In genomic region chr3:49752766-49753165, GRCm38 (mm10) we compare ENCODE assay signal across 9 mouse cellular contexts. TPM values are rescaled to one million over a fixed set of nuclear protein-coding genes. Genes with fewer than 3 reads are reported as not detected.
DNase-seq lines count a peak whose midpoint lies in the region; ATAC-seq and TF ChIP-seq lines count a peak whose summit lies in the region.
"Had no signal": no experiment of that assay in that cellular context is flagged by ENCODE, and none has a peak within 500 bp of the region (broad histone marks: within the 10 kb centered on the region; RNA-seq: fewer than 3 reads in every experiment).

No protein-coding gene starts in this region.

- 72% methylated on average over 4 of the region's 4 CpGs for WGBS in heart, embryonic 12.5 days
- WGBS in forebrain, embryonic 15.5 days = 57% methylated on average over 4 of the region's 4 CpGs
- 48% methylated on average over 4 of the region's 4 CpGs for WGBS in limb, embryonic 14.5 days

- H3K4me1 ChIP-seq in heart, embryonic 12.5 days (replicated peaks) = peaks cover 8% of the 10 kb centered on the region
- peaks cover 40% of the 10 kb centered on the region for H3K4me1 ChIP-seq in forebrain, embryonic 15.5 days
- peaks cover 31% of the 10 kb centered on the region for H3K4me1 ChIP-seq in limb, embryonic 14.5 days (ENCODE audit: control insufficient read depth, insufficient read depth, low read length)

- H3K27ac ChIP-seq in heart, embryonic 12.5 days (ENCODE audit: poor library complexity, severe bottlenecking) = no peak overlapping the region
- H3K27ac ChIP-seq in forebrain, embryonic 15.5 days (replicated peaks) = 0 out of 2 replicates have a peak overlapping the region, but pooled peaks have one; percentile 7
- peak overlapping the region; percentile 70; the same call in 1 of the 2 replicates for H3K27ac ChIP-seq in limb, embryonic 14.5 days (replicated peaks; ENCODE audit: low read depth, low read length)
- H3K27ac ChIP-seq: macrophage had no signal

- H3K36me3 ChIP-seq in heart, embryonic 12.5 days = peaks cover 54% of the 10 kb centered on the region
- H3K36me3 ChIP-seq in forebrain, embryonic 15.5 days = peaks cover 12% of the 10 kb centered on the region; the same call in 1 of the 2 replicates
- H3K36me3 ChIP-seq in limb, embryonic 14.5 days (ENCODE audit: control insufficient read depth, insufficient read depth, low read length) = peaks cover 67% of the 10 kb centered on the region

- no peak overlapping the region for H3K4me3 ChIP-seq in heart, embryonic 12.5 days
- peak overlapping the region; percentile 67 for H3K4me3 ChIP-seq in forebrain, embryonic 15.5 days
- peak overlapping the region; percentile 69 for H3K4me3 ChIP-seq in limb, embryonic 14.5 days (replicated peaks; ENCODE audit: low read length)

- H3K27me3 ChIP-seq in heart, embryonic 12.5 days (replicated peaks) = no peaks in the 10 kb centered on the region
- H3K27me3 ChIP-seq in forebrain, embryonic 15.5 days = no peaks in the 10 kb centered on the region
- no peaks in the 10 kb centered on the region for H3K27me3 ChIP-seq in limb, embryonic 14.5 days (ENCODE audit: control insufficient read depth, insufficient read depth, low read length)

- peak overlapping the region; percentile 77 for H3K4me2 ChIP-seq in heart, embryonic 12.5 days
- H3K4me2 ChIP-seq in forebrain, embryonic 15.5 days (replicated peaks) = peak overlapping the region; percentile 81
- peak overlapping the region; percentile 88 for H3K4me2 ChIP-seq in limb, embryonic 14.5 days (replicated peaks; ENCODE audit: low read depth, low read length, severe bottlenecking)

- no peaks in the 10 kb centered on the region for H3K9me3 ChIP-seq in heart, embryonic 12.5 days (replicated peaks)
- H3K9me3 ChIP-seq in forebrain, embryonic 15.5 days = no peaks in the 10 kb centered on the region
- H3K9me3 ChIP-seq in limb, embryonic 14.5 days (ENCODE audit: control insufficient read depth, low read length) = no peaks in the 10 kb centered on the region

- DNase-seq in heart, adult 11 months = no peak
- DNase-seq in brain, adult 2 months (ENCODE audit: low read depth, low spot score) = peak; percentile 44
- DNase-seq in limb, embryonic 14.5 days (ENCODE audit: low spot score) = no peak
- DNase-seq in frontal cortex, postnatal 10 days (ENCODE audit: low spot score in 2 of 2) = no peak
- DNase-seq in right cerebral cortex, adult 18-20 months = no peak

- ATAC-seq in heart, embryonic 12.5 days (ENCODE audit: insufficient number of reproducible peaks, low FRiP score) = no peak
- ATAC-seq in forebrain, embryonic 15.5 days (replicated peaks) = no peak
- ATAC-seq in limb, embryonic 14.5 days (ENCODE audit: low FRiP score, low read depth) = no peak
- ATAC-seq in erythroblast, adult 5-6 weeks (replicated peaks; ENCODE audit: low FRiP score, poor library complexity, severe bottlenecking) = no peak

- TF ChIP-seq POLR2A in limb, embryonic 14.5 days (IDR thresholded peaks at IDR 0.05; ENCODE audit: borderline replicate concordance, extremely low read depth, insufficient read depth, insufficient read length) = no peak

- no peak overlapping the region for H3K9ac ChIP-seq in heart, embryonic 12.5 days
- 0 out of 2 replicates have a peak overlapping the region, but pooled peaks have one; percentile 13 for H3K9ac ChIP-seq in forebrain, embryonic 15.5 days (replicated peaks)
- peak overlapping the region; percentile 91 for H3K9ac ChIP-seq in limb, embryonic 14.5 days (ENCODE audit: low read depth, low read length, severe bottlenecking)

RNA-seq across cellular contexts. Expression of gene Pcdh18, which starts 4.4 kb away (rescaled TPM):
- polyA plus RNA-seq in heart, embryonic 12.5 days (2016; fragmentation: Nextera tagmentation; extraction: Ambion mirVana) = 27.4 and 30.2 TPM in 2 replicates
- 22.7 and 22.8 TPM in 2 replicates for polyA plus RNA-seq in forebrain, embryonic 15.5 days (2015; fragmentation: Nextera tagmentation; extraction: Ambion mirVana)
- 72.6 and 84.7 TPM in 2 replicates for polyA plus RNA-seq in limb, embryonic 14.5 days (2012; rRNA removed)
- polyA plus RNA-seq in limb, embryonic 14.5 days (2014; fragmentation: Nextera tagmentation; extraction: Ambion mirVana) = 118 and 149 TPM in 2 replicates
- not detected in 2 replicates for total RNA-seq in erythroblast, adult 5-6 weeks (2015; ENCODE audit: low replicate concordance)
- total RNA-seq in erythroblast, adult 5-6 weeks (2017; ENCODE audit: low replicate concordance) = not detected in 2 replicates
- polyA plus RNA-seq: macrophage had no signal
